Mouse (Mus musculus) spleen, postnatal 10 days (tissue): ENCODE measurements at regions not wholly inside any gene's neighbourhood (a gene's known extent, or its start where the extent isn't known, plus 50 kb on each side); places are given as distances from the start of the nearest gene placed in this dataset.

ENCODE experiments used
- DNase-seq, 2 experiments: peaks; one replicate each; pipeline ENCODE4 v3.0.0; 2021 to 2022; ENCODE audit warnings: low spot score in 2 of 2

DNA sequence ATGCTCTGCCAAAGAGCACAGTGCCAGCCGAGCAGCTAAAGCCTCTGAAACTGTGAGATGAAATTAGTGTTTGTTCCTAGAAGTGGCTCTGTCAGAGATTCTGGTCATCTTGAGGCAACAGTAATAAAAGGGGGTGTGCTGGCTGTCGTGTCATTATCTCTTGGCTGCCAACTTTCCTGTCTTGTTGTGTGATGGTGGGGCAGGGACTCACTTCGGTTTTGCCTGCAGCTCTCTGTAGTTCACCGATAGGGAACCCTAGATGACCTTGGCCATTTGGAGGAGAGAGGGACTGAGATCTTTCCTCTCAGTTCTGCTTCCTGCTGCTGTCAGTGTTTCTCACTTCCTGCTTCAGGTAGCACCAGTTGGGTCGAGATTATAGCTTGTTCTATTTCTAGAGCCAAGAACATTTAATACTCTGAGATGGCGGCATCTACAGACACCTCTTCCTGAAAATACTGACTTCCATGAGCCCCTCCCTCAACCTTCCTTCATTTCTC is 159.8 kb upstream of the Kbtbd8 start:
- DNase-seq, result no peak

DNA sequence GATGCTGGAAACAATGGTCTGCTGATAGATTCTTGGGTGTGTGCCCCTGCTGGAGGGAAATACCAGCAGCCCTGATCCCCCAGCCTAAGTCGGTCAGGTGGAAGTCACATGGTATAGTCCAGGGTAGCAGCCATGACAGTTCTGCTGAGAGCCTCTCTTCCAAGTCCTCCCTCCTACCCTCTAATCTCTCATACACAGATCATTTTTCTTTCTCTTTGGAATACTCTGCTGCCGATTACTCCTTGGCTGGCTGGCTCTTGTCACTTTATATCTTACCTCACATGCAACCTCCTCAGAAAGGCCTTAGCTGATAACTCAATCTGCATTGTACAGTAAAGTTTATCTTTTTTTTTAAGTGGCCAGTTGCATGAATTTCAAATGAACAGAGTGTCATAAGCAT is 162.5 kb upstream of the Kbtbd8 start:
- no peak for DNase-seq

DNA sequence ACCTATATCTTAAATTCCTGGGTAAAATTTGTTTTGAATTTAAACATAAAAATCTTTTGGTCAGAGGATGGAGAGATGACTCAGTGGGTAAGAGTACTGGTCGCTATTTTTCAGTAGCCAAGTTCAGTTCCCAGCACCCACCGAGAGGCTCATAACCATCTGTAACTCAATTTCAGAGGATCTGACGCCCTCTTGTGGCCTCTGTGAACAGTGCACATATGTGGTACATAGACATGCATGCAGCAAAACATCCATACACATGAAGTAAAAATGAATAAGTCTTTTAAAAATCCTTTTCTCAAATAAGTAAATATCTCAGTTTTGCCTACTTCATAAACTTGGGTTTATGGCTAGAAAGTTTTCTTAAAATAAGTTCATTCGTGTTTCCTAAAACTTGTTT is 163.4 kb upstream of the Kbtbd8 start:
- DNase-seq, result no peak

DNA sequence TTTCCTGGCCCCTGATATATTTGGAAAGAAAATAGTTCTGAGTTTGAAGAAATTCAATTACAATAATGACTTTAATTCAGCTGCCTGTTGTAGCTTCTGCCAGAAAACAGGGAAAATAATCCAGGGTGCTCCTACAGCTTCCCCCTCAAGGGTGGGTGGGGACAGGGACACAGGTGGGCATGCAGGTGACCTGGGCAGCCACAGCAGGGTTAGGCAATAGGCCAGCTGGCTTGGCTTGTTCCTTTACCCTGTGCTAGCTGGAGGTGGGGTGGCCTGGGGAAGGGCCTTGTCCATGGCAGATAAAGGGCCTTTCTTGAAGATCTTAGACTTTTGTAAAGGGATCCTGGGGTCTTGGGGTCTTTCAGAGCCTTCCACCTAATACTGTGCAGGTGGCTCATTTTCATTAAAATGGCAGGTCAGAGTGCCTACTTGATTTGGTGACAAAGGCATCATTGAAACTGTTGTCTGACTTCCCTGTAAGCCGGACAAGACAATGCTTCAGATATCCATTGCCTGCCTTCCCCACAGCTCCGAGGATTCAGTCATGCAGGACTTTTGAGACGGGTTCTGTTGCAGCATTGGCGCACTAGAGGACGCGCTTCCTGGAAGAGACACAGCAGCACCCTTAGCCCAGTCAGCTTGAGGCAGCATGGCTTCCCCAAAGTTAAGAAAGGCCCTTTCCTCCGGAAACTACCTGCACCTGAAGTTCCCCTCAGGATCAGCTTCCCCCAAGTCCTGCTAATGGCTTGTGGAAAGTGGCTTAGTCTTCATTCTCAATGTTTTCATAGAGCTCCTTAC is 164.9 kb upstream of the Kbtbd8 start:
- DNase-seq, result no peak

DNA sequence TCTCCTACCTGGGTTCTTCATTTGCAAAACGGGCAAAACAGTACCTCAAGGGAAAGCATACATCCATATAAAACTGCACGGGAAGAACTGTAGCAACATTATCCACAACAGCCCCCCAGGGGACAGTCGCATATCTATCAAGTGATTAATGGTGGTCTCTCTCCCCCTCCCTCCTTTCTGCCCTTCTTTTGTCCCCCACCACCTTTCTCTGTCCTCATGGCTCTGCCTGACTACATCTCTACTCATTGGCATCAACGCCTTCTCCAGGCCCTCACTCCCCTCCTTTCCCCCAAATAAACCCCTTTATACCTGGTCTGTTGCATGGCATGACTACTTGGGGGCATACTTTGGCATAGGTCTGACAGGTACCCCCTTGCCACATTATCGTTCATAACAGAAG is 166.1 kb upstream of the Kbtbd8 start:
- no peak for DNase-seq

DNA sequence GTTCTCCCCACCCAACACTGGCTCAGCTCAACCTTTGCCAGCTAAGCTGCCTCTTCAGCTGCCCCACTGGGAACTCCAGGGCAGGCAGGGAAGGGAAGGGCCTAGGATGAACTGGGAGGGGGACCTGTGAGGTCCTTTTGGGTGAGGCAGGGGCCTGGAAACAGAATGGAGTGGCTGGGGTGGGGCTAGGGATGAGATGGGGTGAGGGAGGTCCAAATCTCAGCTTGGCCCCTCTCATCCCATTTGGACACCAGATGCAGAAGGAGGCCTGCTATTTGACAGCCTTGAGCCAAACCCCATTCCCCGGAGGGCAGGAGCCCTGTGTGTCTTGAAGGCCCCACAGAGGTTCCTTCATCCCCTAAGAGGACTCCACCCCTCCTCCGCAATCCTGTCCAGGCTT is 166.7 kb upstream of the Kbtbd8 start:
- DNase-seq, result no peak

DNA sequence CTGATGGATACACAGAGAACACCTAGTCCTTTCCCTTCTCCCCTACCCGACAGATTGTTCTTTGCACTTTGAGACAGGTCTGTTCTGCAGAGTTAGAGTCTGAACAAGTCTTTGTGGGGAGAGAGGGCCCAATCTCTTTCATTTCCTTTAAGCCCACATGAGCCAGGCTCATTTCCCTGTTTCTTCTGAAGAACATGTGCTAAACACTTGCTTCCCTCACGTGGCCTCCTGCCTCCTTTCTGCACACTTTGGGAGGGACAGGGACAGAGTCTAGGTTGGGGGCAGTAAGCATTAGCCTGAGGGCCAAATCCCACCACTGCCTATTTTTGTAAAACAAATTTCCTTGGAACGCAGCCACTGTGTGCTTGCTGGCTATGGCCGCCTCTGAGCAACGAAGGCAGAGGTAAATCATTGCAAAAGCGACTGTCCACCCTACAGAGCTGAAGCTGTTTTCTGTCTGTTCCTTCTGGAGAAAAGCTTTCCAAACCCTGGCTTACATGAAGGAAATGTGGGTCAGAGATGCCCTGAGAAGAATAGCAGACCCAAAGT is 170.6 kb upstream of the Kbtbd8 start:
- DNase-seq, result no peak

DNA sequence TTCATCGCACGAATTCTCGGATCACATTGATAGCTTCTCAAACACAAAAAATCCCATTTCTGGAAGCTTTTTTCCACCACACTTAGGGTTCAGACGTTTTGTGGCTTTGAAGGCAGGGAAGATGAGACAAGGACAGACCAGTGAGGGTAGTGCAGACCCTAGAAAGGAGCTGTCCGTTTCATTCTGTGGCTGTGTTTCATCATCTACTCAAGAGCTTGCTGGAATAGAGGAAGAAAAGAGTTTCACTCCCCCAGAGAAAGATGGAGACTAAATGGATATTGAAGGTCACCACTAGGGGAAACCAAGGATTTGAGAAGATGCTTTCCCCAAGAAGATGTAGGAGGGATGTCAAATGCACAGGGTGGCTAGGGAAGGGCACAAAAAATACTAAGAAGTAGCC is 171.3 kb upstream of the Kbtbd8 start:
- DNase-seq, result no peak

DNA sequence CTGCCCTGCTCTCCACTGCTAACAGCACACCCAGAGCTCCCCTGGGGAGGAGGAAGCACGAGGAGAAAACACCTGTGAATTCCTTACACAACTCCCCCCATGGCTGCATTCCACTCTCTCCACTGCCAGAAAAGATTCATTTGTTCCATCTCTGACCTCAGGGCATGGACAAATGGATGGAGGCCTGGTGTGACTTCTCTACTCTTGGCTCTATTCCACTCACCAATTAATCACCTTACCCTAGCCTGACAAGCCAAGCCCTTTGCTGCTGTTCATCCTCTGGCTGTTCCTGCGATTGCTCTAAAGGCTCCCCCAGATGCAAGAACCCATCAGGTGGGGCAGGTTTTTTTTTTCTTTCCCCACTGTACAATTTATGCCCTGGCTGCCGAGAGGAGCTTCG is 172.8 kb upstream of the Kbtbd8 start:
- no peak for DNase-seq

DNA sequence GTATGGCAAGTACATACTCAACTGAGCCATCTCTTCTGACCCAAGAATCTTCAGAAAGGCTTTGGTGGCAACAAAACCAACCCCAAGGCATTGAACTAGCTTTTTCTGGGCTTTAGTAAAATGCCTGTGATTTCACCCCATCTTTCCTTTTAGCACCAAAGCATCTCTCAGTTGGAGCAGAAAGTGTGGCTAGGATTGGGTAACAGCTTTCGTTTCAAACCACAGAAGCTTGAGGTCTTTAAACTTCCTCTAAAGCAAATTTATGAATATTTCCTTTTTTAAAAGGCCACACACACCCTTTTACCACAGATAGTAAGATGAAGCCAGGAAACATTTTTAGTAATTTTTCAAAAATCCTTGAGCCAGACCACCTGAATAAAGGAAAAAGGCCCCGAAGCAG is 178.1 kb upstream of the Kbtbd8 start:
- DNase-seq, result no peak

DNA sequence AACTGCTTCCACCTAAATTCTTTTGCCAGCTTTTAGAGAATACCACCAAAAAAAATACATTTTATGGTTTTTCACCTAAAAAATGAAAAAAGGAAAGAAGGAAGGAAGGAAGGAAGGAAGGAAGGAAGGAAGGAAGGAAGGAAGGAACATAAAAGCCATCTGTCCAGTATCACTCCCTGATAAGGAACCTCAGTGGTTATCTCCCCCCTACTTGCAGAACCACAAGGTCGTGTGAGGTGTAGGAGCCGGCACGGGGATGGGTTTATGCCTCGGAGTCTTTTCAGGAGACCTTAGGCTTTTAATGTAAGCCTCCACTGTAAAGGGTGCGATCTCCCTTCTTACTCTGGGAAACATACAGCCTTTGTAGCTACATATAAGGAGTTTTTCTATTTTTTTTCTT is 180.8 kb upstream of the Kbtbd8 start:
- no peak for DNase-seq

DNA sequence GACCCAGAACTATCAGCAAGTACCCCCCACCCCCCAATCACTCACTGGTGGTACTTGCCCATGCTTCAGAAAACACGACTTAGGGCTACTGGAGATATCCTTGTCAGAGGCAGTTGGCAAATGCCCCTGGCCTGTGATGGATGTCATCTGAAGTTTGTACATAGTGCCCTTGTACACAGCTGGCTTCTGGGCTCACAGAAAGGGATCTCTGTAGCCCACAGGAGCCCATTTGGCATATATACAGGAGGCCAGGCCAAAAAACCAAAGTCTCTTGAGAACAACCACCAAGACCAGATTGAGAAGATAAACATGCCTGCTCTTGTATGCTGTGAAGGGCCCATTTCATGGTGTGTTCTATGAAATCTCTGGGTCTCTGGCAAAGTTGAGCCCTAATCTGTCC is 181.3 kb upstream of the Kbtbd8 start:
- no peak for DNase-seq

DNA sequence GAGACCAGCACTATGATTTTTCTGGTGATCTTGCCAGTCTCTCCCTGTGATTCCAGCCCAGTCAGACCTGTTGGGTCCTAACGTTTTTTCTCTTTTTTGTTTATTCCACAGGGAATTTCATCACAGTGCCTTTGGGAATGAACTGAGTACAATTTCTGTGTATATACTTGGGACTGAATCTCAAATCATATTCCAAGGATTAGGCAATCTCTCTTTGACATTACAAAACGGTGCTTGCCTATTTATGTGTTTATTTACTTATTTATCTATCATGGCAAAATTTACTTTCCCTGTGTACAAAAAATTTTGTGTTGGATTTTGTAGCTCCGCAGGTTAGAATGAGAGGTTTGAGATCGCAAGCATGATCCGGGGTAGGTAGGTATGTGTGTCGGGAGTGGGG is 189.2 kb upstream of the Kbtbd8 start:
- no peak for DNase-seq

DNA sequence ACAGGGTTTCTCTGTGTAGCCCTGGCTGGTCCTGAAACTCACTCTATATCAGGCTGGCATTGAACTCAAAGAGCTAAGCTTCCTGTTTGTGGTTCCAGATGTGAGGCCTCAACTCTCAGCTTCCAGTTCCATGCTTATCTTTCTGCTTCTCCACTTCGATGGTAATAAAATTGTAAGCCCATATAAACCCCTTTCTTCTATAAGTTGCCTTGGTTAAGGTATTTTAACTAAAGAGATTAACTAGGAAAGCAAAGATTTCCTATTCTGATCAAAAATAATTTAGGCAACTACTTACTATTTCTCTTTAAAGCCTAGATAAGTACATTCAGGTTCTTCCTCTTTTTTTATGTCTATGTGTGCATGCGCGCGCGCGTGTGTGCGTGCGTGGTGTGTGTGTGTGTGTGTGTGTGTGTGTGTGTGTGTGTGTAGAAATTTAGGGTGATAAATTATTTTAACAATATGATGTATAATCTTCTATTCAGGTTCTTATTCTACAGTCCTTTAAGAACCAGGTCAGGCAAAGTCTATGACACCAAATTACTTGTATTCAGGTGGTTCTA is 190.3 kb upstream of the Kbtbd8 start:
- no peak for DNase-seq

DNA sequence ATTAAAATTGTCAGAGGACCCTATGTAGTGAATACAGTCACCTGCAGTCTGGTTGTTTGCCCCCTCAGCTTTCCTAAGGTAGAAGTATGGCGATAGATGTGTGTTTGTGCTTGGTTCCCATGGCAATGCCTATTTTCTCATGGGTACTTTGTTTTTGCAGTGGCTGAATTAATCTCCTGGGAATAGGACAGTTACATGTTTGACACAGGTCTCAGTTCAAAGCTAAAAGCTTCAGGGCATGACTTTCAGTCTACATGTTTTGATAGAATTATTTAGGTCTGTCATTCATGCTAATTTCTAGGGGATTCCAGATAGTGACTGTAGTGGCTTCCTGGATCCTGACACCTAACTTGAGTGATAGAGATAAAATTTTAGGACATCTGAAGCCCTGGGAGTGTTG is 191.6 kb upstream of the Kbtbd8 start:
- no peak for DNase-seq

DNA sequence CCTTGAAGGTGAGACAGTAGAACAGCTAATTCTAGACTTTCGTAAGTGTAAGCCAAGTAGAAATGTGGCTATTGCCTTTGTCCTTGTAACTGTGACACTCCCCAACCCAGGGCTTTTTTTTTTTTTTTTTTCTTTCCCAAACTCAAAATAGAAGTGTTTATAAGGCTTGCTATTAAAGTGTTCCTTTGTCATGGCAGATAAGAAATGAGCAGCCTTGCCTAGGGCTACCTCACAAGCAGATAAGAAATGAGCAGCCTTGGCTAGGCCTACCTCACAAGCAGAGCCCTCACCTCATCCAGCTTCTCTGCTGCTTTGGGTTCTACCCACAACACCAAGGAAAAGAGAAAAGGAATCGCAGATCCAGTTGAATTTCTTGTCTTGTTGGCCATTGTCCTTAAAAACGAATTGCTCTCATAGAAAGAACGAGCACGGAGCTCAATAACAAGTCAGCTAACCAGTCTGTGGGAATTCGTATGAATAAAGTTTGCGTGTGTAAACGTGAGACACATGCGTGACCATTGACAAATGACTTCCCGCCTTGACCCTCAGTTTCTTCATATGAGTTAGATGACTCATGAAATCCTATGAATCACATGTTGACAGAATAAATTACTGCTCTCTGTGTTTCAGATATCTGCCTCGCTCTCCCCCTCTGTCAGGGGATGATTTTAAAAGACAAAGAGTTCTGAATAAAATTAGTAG is 192.6 kb upstream of the Kbtbd8 start:
- DNase-seq, result no peak

DNA sequence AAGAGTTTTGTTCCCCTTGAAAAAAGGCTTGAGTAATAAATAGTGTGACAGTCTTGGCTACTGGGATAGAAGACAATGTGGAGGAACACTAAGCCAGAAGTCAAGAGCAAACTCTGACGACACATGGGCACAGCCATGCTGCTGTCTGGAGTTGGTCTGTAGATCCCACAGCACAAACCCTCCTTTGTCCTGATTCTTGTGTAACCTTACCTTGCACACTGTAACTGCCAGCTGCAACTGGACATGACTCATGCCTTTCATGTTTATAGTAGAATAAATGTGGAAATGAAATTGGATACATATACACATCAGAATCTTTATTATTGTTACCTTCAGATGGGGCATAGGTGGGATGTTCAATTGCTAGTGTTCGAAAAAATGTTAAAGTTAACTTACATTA is 195.3 kb upstream of the Kbtbd8 start:
- no peak for DNase-seq

DNA sequence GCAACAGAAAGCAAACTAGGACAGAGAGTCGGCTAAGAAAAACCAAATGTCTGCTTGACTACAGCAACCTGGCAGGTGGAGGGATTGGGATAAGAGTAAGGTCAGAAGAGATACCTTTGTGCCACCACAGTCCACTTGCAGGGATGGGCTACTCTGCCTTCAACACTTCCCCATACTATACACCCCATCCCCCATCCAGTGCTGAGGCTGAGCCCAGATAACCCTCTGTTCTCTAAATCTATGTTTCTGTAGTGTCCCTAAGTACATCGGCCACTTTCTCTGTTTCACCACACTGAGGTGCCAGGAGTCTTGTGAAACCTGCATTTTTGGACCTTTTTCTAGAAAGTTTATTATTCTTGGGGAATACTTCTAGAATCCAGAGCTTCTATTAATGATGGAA is 196.3 kb upstream of the Kbtbd8 start:
- no peak for DNase-seq

DNA sequence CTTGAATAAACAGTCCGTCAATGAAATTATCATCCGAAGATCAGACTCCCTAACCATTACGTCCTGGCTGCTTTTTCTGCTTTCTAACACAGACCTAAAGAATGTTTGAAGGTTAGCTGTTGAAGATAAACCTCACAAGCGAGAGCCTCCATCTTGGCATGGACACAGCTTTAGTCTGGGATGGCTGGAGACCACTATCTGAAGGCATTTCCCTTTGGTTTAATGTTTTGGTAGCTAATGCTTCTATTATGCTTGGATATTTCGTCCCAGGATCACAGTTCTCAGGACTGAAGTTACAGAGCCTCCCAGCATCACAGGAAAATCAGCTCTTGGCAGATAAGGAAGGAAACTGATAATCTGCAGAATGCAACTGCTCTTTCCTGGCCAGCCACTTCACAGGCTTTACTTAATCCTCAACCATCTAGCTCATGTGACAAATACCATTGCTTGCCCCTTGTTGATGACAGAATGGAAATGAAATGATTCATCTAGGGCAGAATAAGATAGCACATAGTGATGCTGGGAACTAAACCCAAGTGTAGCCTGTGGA is 197.8 kb upstream of the Kbtbd8 start:
- DNase-seq, result no peak

DNA sequence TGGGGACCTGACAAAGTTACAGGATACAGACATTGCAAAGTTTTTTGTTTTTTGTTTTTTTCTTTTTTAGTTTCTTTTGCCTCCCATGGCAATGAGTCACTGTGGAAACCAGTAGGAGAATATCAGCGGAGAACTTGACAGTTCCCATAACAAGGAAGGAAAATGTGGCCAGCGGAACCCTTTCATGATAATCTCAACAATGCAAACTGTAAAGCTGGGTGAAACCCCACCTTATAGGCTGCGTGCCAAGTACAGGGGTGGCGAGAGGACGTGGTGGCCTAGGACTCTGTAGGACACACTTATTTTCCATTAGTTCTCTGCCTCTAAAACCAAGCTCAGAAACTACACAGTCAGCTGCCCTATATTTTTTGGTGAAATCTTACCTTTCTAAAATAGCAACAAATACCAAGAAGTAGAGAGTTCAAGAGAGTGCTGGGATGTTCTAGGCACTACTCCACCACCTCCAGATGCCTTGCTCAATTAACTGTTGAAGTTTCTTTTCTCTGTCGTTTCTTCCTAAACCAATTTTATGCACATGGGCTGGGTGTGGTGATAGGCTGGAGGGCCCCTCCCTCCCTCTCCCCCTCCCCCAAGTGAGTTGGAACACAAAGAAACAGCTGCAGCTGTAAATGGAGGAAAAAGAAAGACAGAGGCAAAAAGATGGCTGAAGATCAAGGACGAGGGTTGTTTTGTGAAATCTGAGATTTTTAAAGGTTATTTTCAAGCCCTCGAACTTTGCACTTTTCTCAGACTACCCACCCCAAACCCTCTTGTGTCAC is 201.0 kb upstream of the Kbtbd8 start:
- DNase-seq, result no peak

DNA sequence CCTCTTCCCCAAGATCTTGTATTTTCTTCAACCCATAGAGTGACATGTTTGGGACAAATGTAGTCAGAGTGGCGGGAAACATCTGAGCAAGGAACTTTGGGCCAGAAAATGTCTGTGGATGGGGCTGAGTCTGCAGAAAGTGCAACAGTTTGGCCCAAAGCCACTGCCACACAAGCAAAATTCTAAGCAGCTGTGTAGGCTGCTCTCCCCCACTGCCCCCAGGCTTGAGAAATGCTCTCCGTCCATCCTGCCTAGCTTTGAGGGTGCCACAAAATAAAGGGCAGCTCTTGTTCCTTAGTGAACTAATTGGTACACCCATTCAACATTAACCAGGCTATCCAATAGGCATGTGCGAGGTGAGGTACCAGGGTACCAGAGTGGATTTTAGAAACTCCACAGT is 205.2 kb upstream of the Kbtbd8 start:
- no peak for DNase-seq

DNA sequence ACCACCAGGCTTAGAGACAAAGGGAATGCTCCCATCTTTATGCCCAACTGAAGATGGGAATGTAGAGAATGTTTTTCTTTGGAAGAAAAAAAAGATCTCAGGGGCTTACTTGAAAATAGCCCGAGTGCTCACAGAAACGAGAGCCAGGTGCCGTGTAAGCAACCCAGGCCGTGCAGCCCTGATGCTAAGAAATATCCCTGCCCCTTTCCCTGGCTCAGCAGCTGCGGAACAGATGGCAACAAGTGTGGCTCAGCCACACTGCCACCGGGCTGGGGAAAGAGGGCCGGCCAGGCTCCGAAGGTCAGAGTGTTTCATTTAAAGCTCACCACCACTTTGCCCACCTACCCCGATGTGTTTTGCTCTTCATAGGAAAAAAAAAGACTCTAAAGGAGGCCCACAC is 205.7 kb upstream of the Kbtbd8 start:
- DNase-seq, result no peak
